Mouse (Mus musculus) heart, embryonic 14.5 days (tissue): ENCODE data around the gene Aasdhppt. TPM values are rescaled to one million over a fixed set of nuclear protein-coding genes. Genes with fewer than 3 reads are reported as not detected.
A peak's percentile ranks its signal among the peaks of the same experiment; 100 is the strongest.

ENCODE experiments used
- ATAC-seq: fragments of 200-750 bp; cut with Nextera tagmentation; 2 replicates; pipeline ENCODE4 v1.8.0; 2017; ENCODE audit warnings: low read depth, moderate TSS enrichment; ENCODE audit not compliant: insufficient number of reproducible peaks, insufficient read depth, low FRiP score
- H3K27ac ChIP-seq, 2 experiments: fragments of 200-500 bp in 1 of 2; fragments of 300-500 bp in 1 of 2; sonication (generic) in 1 of 2; replicated peaks in 1 of 2; 2 replicates each; pipeline ENCODE4 v1.5.1; 2012 to 2014; ENCODE audit warnings: low read depth in 2 of 2, low read length in 2 of 2, control low read depth in 1 of 2, mild to moderate bottlenecking in 1 of 2, mixed read lengths in 1 of 2; ENCODE audit not compliant: control insufficient read depth in 1 of 2, insufficient read depth in 1 of 2
- H3K27me3 ChIP-seq: fragments of 300-500 bp; sonication (generic); 2 replicates; pipeline ENCODE4 v1.6.1; 2014; ENCODE audit warnings: mild to moderate bottlenecking, low read length, control low read depth; ENCODE audit not compliant: control insufficient read depth, insufficient read depth
- H3K36me3 ChIP-seq: fragments of 300-500 bp; sonication (generic); 2 replicates; pipeline ENCODE4 v1.6.1; 2014; ENCODE audit warnings: mild to moderate bottlenecking, control low read depth, low read length, mixed read lengths; ENCODE audit not compliant: control insufficient read depth, insufficient read depth
- H3K4me1 ChIP-seq, 2 experiments: fragments of 200-500 bp in 1 of 2; fragments of 300-500 bp in 1 of 2; sonication (generic) in 1 of 2; 2 replicates each; pipeline ENCODE4 v1.6.1; 2012 to 2014; ENCODE audit warnings: low read length in 2 of 2, control low read depth in 1 of 2, mixed read lengths in 1 of 2; ENCODE audit not compliant: control insufficient read depth in 2 of 2, insufficient read depth in 2 of 2
- H3K4me2 ChIP-seq: fragments of 300-500 bp; sonication (generic); 2 replicates; pipeline ENCODE4 v1.6.1; 2014; ENCODE audit warnings: mild to moderate bottlenecking, low read length
- H3K4me3 ChIP-seq, 2 experiments: fragments of 200-500 bp in 1 of 2; fragments of 300-500 bp in 1 of 2; sonication (generic) in 1 of 2; 2 replicates each; pipeline ENCODE4 v1.5.1; 2012 to 2014; ENCODE audit warnings: low read length in 2 of 2, mild to moderate bottlenecking in 2 of 2, control low read depth in 1 of 2, low read depth in 1 of 2, moderate library complexity in 1 of 2; ENCODE audit not compliant: control insufficient read depth in 1 of 2, insufficient read depth in 1 of 2
- H3K9ac ChIP-seq: fragments of 300-500 bp; sonication (generic); 2 replicates; pipeline ENCODE4 v1.6.1; 2014; ENCODE audit warnings: mild to moderate bottlenecking, low read length
- H3K9me3 ChIP-seq: fragments of 300-500 bp; sonication (generic); 2 replicates; pipeline ENCODE4 v1.6.1; 2016; ENCODE audit warnings: low read length, control low read depth; ENCODE audit not compliant: control insufficient read depth
- WGBS: fragments of 180-500 bp; shearing (Covaris S2); extraction: QIAGEN DNeasy Blood & Tissue Kit; methylation state at CpG from one replicate; pipeline ENCODE4 v1.1.7; 2014; 5-methylcytosine and 5-hydroxymethylcytosine counted together
- polyA plus RNA-seq: library from polyadenylated mRNA; unstranded; fragments of >200 nt; fragmentation: Nextera tagmentation; extraction: Ambion mirVana; gene quantifications from 2 replicates; pipeline ENCODE4 v1.2.1, GENCODE M21; 2014

Gene Aasdhppt
- polyA plus RNA-seq, 1 experiment from 2014 or later = 26.1 TPM

DNA sequence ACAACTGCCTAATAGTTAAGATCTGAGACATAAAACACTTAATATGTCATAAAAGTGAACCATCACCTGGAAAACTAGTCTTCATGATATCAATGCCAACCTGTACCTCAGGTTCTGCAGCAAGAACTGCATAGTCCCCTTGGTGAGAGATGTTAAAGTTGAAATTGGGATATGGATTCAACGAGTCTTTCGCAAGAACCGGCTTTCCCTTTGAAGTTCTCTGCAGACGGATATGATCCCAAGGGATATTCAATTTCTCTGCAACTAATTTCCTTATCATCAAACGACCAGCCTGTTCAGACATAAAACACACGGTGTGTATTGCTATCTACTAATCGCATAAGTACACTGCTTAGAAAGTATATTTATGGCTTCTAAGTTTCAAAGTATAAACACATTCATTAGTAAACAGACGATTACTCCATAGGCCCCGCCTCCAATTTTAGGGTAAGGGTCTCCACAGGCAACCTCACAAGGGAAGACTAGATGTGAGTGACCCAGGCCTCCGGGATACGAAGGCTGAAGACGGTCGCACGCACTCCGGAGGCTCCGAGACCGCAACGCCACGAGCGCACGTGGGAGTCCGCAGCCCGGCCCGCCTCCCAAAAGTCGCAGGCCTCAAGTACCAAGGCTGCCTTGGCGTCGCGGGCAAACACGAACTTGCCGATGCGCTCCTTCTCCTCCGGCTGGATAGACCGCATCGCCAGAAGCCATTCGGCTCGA is 482 bp downstream of the Aasdhppt start:
- peak; percentile 10; the same call in 1 of the 2 replicates for ATAC-seq
- peak overlapping the region; percentile 84 for H3K4me2 ChIP-seq

DNA sequence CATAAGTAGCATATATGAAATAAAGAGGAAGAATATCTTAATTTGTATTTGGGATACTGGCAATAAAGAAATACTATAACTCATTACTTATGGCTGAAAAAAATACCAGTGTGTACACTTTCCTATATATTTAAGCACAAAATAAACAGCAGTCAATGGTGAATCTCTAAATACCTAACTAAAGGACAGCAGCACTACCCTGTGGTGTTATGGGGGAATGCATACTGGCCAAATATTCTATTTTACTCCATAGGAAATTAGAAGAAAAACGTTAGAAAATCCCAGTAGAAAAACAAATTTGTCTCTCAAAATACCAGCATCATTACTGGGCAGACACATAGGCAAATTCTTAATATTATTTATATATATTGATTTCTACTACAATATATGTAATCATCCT is 4.4 kb downstream of the Aasdhppt start:
- Histone ChIP-seq H3K4me2 (no peak overlapping the region), H3K27me3 (no peaks in the 10 kb centered on the region), H3K4me1 (peaks cover 0 to 7% of the 10 kb centered on the region in 2 experiments; a peak in 1 of 4 replicates), H3K9ac (no peak overlapping the region), H3K27ac (no peak overlapping the region), H3K36me3 (peaks cover 23% of the 10 kb centered on the region), H3K9me3 (no peaks in the 10 kb centered on the region), H3K4me3 (no peak overlapping the region)
- no peak for ATAC-seq
- WGBS = 45% methylated on average over 1 of the region's 1 CpGs

More for the DNA sequence above, 482 bp downstream of the Aasdhppt start:
- H3K9me3 ChIP-seq = no peaks in the 10 kb centered on the region
- H3K36me3 ChIP-seq = 0 out of 2 replicates have a peak, but pooled peaks cover 2% of the 10 kb centered on the region
- H3K4me3 ChIP-seq = peak overlapping the region; percentile 70 to 75
- peak overlapping the region; percentile 67 to 87 for H3K27ac ChIP-seq
- WGBS = under 1% methylated on average over 36 of the region's 36 CpGs
- H3K9ac ChIP-seq = peak overlapping the region; percentile 78
- H3K27me3 ChIP-seq = no peaks in the 10 kb centered on the region
- H3K4me1 ChIP-seq = peaks cover 0 to 21% of the 10 kb centered on the region in 2 experiments; a peak in 2 of 4 replicates

DNA sequence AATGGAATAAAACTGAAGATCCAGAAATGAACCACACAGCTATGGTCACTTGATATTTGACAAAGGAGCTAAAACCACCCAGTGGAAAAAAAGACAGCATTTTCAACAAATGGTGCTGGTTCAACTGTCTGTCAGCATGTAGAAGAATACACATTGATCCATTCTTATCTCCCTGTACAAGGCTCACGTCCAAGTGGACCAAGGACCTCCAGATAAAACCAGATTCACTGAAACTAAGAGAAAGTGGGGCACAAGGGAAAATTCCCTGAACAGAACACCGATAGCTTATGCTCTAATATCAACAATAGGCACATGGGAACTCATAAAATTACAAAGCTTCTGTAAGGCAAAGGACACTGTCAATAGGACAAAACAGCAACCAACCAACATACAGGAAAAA is 8.8 kb downstream of the Aasdhppt start:
- WGBS = 63% methylated on average over 2 of the region's 2 CpGs
- no peak overlapping the region for H3K4me2 ChIP-seq
- no peaks in the 10 kb centered on the region for H3K4me1 ChIP-seq
- no peak overlapping the region for H3K27ac ChIP-seq
- H3K4me3 ChIP-seq = no peak overlapping the region
- peaks cover 46% of the 10 kb centered on the region for H3K36me3 ChIP-seq
- ATAC-seq = no peak
- H3K9ac ChIP-seq = no peak overlapping the region
- H3K27me3 ChIP-seq = no peaks in the 10 kb centered on the region
- H3K9me3 ChIP-seq = no peaks in the 10 kb centered on the region

DNA sequence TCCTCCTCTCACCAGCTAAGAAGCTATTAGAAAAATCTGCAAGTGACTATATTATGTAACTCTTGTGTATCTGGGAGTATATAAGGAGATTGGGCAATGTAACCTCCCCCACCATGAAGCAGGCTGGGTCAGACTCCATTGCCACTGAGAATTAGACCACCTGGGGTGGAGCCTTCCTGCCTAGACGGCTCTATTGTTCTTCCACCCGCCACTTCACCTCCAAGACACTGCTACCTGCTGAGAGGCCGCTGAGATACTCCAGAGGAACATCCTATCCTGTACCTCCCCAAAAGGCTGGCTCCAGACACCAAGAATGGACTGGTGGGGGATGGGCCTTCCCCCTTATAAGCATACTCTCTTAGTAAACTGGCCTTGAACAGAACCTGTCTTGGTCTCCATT is 25.4 kb downstream of the Aasdhppt start:
- Histone ChIP-seq H3K27ac (no peak overlapping the region), H3K4me2 (no peak overlapping the region), H3K4me1 (no peaks in the 10 kb centered on the region), H3K9ac (no peak overlapping the region), H3K9me3 (no peaks in the 10 kb centered on the region), H3K27me3 (no peaks in the 10 kb centered on the region), H3K4me3 (no peak overlapping the region), H3K36me3 (no peaks in the 10 kb centered on the region)
- WGBS = 48% methylated on average over 3 of the region's 3 CpGs
- ATAC-seq = no peak

DNA sequence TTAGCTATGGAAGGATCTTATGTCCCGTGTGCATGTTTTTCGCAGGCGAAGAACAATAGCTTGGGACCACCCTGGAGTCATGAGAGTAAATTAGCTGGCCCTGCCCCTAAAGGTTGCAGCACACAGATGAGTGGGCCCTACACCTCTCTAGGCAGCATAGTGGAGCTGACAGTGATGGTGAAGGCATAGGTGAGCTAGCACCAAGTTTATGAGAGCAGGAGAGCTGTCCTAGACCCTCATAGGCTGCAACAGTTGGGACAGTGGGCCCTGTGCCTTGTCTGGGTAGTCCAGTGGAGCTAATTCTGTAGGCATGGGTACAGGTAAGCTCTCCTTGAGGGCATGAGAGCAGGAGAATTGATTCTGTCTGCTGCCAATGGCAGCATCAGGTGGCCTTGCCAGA is 42.4 kb downstream of the Aasdhppt start:
- no peaks in the 10 kb centered on the region for H3K4me1 ChIP-seq
- no peak overlapping the region for H3K9ac ChIP-seq
- no peak overlapping the region for H3K27ac ChIP-seq
- H3K36me3 ChIP-seq = no peaks in the 10 kb centered on the region
- no peak for ATAC-seq
- no peak overlapping the region for H3K4me2 ChIP-seq
- no peaks in the 10 kb centered on the region for H3K9me3 ChIP-seq
- H3K27me3 ChIP-seq = no peaks in the 10 kb centered on the region
- H3K4me3 ChIP-seq = no peak overlapping the region
- WGBS = 91% methylated on average over 3 of the region's 3 CpGs

DNA sequence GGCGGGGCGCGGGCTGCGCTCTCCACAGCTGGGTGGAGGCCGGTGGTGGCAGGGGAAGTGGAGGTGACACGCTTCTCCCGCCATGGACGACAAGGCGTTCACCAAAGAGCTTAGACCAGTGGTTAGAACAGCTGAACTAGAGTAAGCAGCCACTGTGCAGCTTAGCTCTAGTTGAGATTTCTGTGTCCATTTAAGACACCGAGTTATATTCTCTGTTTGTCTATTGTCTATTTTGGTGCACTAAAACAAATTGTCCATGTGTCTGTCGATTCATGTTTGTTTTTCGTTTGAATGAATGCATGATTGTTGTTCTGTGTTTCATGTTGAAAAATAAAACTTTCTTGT is 48.6 kb downstream of the Aasdhppt start:
- peaks cover 14% of the 10 kb centered on the region for H3K9me3 ChIP-seq
- no peaks in the 10 kb centered on the region for H3K27me3 ChIP-seq
- WGBS = 70% methylated on average over 12 of the region's 12 CpGs
- no peak overlapping the region for H3K9ac ChIP-seq
- no peaks in the 10 kb centered on the region for H3K4me1 ChIP-seq
- H3K27ac ChIP-seq = no peak overlapping the region
- H3K4me2 ChIP-seq = peak overlapping the region; percentile 2; the same call in 1 of the 2 replicates
- no peaks in the 10 kb centered on the region for H3K36me3 ChIP-seq
- peak overlapping the region; percentile 2 to 16; a peak in 3 of 4 replicates for H3K4me3 ChIP-seq
- no peak for ATAC-seq

DNA sequence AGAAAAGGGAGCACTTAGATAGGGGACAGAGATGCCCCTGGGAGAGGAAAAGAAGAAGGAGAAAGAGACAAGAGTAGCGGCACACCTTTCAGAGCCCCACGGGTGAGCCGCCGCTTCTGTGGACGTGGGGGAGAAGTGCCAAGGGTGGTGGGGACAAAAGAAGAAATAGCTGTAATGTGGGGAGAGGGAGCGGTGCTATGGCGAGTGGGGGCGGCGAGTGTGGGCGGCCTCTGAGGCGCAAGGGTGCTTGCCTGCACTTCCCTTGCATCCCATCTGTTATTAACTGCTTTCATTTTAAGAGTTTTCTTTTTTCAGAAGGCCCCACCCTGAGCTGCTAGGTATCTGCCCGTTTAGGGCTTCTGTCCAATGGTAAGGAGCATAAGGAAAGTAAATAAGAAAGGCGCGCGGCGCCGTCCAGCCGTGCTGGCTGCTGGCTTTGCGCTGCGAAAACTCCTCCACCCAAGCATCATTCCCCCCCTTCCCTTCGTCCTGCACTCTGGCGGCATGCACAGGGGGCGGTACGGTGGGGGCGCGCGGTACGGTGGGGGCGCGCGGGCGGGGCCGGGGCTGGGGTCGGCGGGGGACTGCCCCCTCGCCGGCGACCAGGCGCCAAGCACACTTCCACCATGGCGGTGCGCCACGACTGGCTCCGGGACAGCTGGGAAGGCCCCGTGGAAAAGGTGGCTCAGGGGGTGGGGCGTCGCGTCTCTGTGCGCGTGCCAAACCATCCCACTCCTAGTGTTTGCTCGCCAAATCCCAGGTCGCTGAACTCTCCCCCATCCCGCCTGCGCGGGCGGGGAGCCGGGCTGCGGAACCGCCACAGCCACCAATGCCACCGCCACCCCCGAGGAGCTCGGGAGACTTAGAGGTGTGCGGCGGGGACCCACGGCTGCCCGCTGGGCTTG is 49.2 kb downstream of the Aasdhppt start:
- peak overlapping the region; percentile 2; the same call in 1 of the 2 replicates for H3K4me2 ChIP-seq
- peak; percentile 21; the same call in 1 of the 2 replicates for ATAC-seq
- peak overlapping the region; percentile 16 to 18; a peak in 3 of 4 replicates for H3K4me3 ChIP-seq
- H3K36me3 ChIP-seq = no peaks in the 10 kb centered on the region
- WGBS = 53% methylated on average over 65 of the region's 65 CpGs
- H3K9ac ChIP-seq = no peak overlapping the region
- no peaks in the 10 kb centered on the region for H3K27me3 ChIP-seq
- no peak overlapping the region for H3K27ac ChIP-seq
- peaks cover 14% of the 10 kb centered on the region for H3K9me3 ChIP-seq
- no peaks in the 10 kb centered on the region for H3K4me1 ChIP-seq
